Mouse (Mus musculus) small intestine, adult 2 months (tissue): Measurements from ENCODE around the gene Aph1a.

Experiments
- CTCF ChIP-seq: fragments of 200-500 bp; IDR thresholded peaks from 2 replicates; pipeline ENCODE4 v1.5.1; 2012; ENCODE audit warnings: low read depth, mild to moderate bottlenecking, control low read depth, inconsistent platforms, low read length, moderate library complexity, mixed read lengths; ENCODE audit not compliant: insufficient replicate concordance, insufficient read length; ENCODE audit errors: extremely low read depth
- POLR2A ChIP-seq: fragments of 200-500 bp; IDR thresholded peaks from 2 replicates; pipeline ENCODE4 v1.6.1; 2012; ENCODE audit warnings: low read depth, mild to moderate bottlenecking, control low read depth, inconsistent platforms, low read length, moderate library complexity

- no peak for TF ChIP-seq POLR2A
- TF ChIP-seq CTCF = peak; percentile 7; the same call in 1 of the 2 replicates
Measured at GRCm38 (mm10) chr3:95860323-95860722, 33.4 kb upstream of the Aph1a start.
